ENCODE assay signal across 9 mouse cellular contexts in genomic region chr7:138907976-138908375, GRCm38 (mm10). TPM values are rescaled to one million over a fixed set of nuclear protein-coding genes. Genes with fewer than 3 reads are reported as not detected.
DNase-seq lines count a peak whose midpoint lies in the region; ATAC-seq and TF ChIP-seq lines count a peak whose summit lies in the region.
"Had no signal": no experiment of that assay in that cellular context is flagged by ENCODE, and none has a peak within 500 bp of the region (broad histone marks: within the 10 kb centered on the region; RNA-seq: fewer than 3 reads in every experiment).

No protein-coding gene starts in this region.

- peaks cover 17% of the 10 kb centered on the region for H3K4me1 ChIP-seq in liver, adult 2 months (ENCODE audit: control insufficient read depth, insufficient read depth, low read length)
- H3K4me1 ChIP-seq in forebrain, embryonic 11.5 days (replicated peaks; ENCODE audit: control insufficient read depth, insufficient read depth, low read length), result peaks cover 4% of the 10 kb centered on the region; the same call in 1 of the 2 replicates
- peaks cover 36% of the 10 kb centered on the region for H3K4me1 ChIP-seq in limb, embryonic 10.5 days
- peaks cover 16% of the 10 kb centered on the region; the same call in 1 of the 2 replicates for H3K4me1 ChIP-seq in stomach, embryonic 14.5 days (ENCODE audit: control insufficient read depth, insufficient read depth, low read length)

- peak; percentile 56; the same call in 1 of the 2 replicates for TF ChIP-seq POLR2A in liver, adult 2 months (IDR thresholded peaks at IDR 0.05; ENCODE audit: extremely low read depth, insufficient read depth, low read length)

- peak overlapping the region; percentile 77 for H3K4me2 ChIP-seq in forebrain, embryonic 11.5 days (ENCODE audit: low read depth, low read length, severe bottlenecking)
- H3K4me2 ChIP-seq in stomach, embryonic 14.5 days (replicated peaks; ENCODE audit: low read depth, low read length), result peak overlapping the region; percentile 70

- no peaks in the 10 kb centered on the region for H3K27me3 ChIP-seq in liver, adult 2 months (ENCODE audit: control insufficient read depth, insufficient read depth, low read length)
- H3K27me3 ChIP-seq in forebrain, embryonic 11.5 days (ENCODE audit: control insufficient read depth, insufficient read depth, low read length), result no peaks in the 10 kb centered on the region
- no peaks in the 10 kb centered on the region for H3K27me3 ChIP-seq in limb, embryonic 10.5 days (ENCODE audit: low read depth, poor library complexity, severe bottlenecking)
- no peaks in the 10 kb centered on the region for H3K27me3 ChIP-seq in stomach, embryonic 14.5 days (ENCODE audit: control insufficient read depth, insufficient read depth, low read length)

- H3K79me2 ChIP-seq in liver, adult 2 months (ENCODE audit: control insufficient read depth, insufficient read depth, low read length), result peaks cover 26% of the 10 kb centered on the region

- H3K4me3 ChIP-seq in liver, adult 2 months (ENCODE audit: insufficient read depth, low read depth, low read length), result peak overlapping the region; percentile 100
- H3K4me3 ChIP-seq in forebrain, embryonic 11.5 days (ENCODE audit: low read depth, low read length), result peak overlapping the region; percentile 55
- peak overlapping the region; percentile 77 for H3K4me3 ChIP-seq in limb, embryonic 10.5 days
- peak overlapping the region; percentile 52 for H3K4me3 ChIP-seq in stomach, embryonic 14.5 days (ENCODE audit: low read depth, low read length)

- H3K9me3 ChIP-seq in forebrain, embryonic 11.5 days (ENCODE audit: control insufficient read depth, low read length), result no peaks in the 10 kb centered on the region
- no peaks in the 10 kb centered on the region for H3K9me3 ChIP-seq in limb, embryonic 10.5 days (replicated peaks)
- no peaks in the 10 kb centered on the region for H3K9me3 ChIP-seq in stomach, embryonic 14.5 days (ENCODE audit: control insufficient read depth, low read depth, low read length)

- peak overlapping the region; percentile 100 for H3K9ac ChIP-seq in liver, adult 2 months (ENCODE audit: low read depth, low read length)
- H3K9ac ChIP-seq in forebrain, embryonic 11.5 days (ENCODE audit: low read length), result no peak overlapping the region
- peak overlapping the region; percentile 73; the same call in 1 of the 2 replicates for H3K9ac ChIP-seq in stomach, embryonic 14.5 days (replicated peaks; ENCODE audit: low read depth, low read length)

- peaks cover 2% of the 10 kb centered on the region; the same call in 1 of the 2 replicates for H3K36me3 ChIP-seq in liver, adult 2 months (ENCODE audit: control insufficient read depth, insufficient read depth, low read length)
- no peaks in the 10 kb centered on the region for H3K36me3 ChIP-seq in forebrain, embryonic 11.5 days (ENCODE audit: control insufficient read depth, insufficient read depth, low read length)
- H3K36me3 ChIP-seq in limb, embryonic 10.5 days, result peaks cover 7% of the 10 kb centered on the region; the same call in 1 of the 2 replicates
- H3K36me3 ChIP-seq in stomach, embryonic 14.5 days (ENCODE audit: control insufficient read depth, insufficient read depth, low read length), result no peaks in the 10 kb centered on the region

- peak; percentile 91 for DNase-seq in liver, adult 2 months (ENCODE audit: extremely low read depth, low read depth, low spot score)
- DNase-seq in liver, result no peak
- DNase-seq in forebrain, embryonic 11.5 days (ENCODE audit: low spot score), result no peak
- DNase-seq in limb, embryonic 10.5 days (ENCODE audit: low spot score), result no peak
- no peak for DNase-seq in right cerebral cortex, adult 18-20 months
- no peak for DNase-seq in right cerebral cortex, postnatal 14 days
- no peak for DNase-seq in cerebellum, adult 11 months
- DNase-seq: adrenal gland, adult 2 months had no signal

- ATAC-seq in forebrain, embryonic 11.5 days (replicated peaks; ENCODE audit: low FRiP score), result no peak
- ATAC-seq in stomach, embryonic 14.5 days (ENCODE audit: insufficient number of reproducible peaks, insufficient read depth, low FRiP score, low read depth), result no peak

- TF ChIP-seq CTCF in liver, adult 2 months (IDR thresholded peaks at IDR 0.05; ENCODE audit: low read depth, low read length), result no peak

- peak overlapping the region; percentile 100 for H3K27ac ChIP-seq in liver, adult 2 months (replicated peaks; ENCODE audit: insufficient read depth, low read depth, low read length)
- no peak overlapping the region for H3K27ac ChIP-seq in forebrain, embryonic 11.5 days (ENCODE audit: low read depth, low read length)
- H3K27ac ChIP-seq in limb, embryonic 10.5 days, result peak overlapping the region; percentile 94; the same call in 1 of the 2 replicates
- H3K27ac ChIP-seq in stomach, embryonic 14.5 days (ENCODE audit: low read length), result no peak overlapping the region

- 28% methylated on average over 5 of the region's 5 CpGs for WGBS in liver, adult 2 months
- 53% methylated on average over 5 of the region's 5 CpGs for WGBS in forebrain, embryonic 11.5 days
- WGBS in limb, embryonic 10.5 days, result 51% methylated on average over 5 of the region's 5 CpGs
- WGBS in stomach, embryonic 14.5 days, result 62% methylated on average over 5 of the region's 5 CpGs

RNA-seq across cellular contexts. Expression of gene Bnip3, which starts 1.3 kb away (rescaled TPM):
- 213 and 264 TPM in 2 replicates for total RNA-seq in liver, adult 2 months (2014; rRNA removed)
- polyA plus RNA-seq in liver, adult 2 months (2012; rRNA removed), result 56.7 and 62.0 TPM in 2 replicates
- 85.4 and 96.4 TPM in 2 replicates for polyA plus RNA-seq in forebrain, embryonic 11.5 days (2014; fragmentation: Nextera tagmentation; extraction: Ambion mirVana)
- 110 and 112 TPM in 2 replicates for polyA plus RNA-seq in limb, embryonic 10.5 days (2016; fragmentation: Nextera tagmentation; extraction: Ambion mirVana)
- polyA plus RNA-seq in stomach, embryonic 14.5 days (2014; fragmentation: Nextera tagmentation; extraction: Ambion mirVana), result 118 and 147 TPM in 2 replicates

RNA-seq across cellular contexts. Expression of gene Jakmip3, which starts 32.6 kb away (rescaled TPM):
- not detected in 2 replicates for total RNA-seq in liver, adult 2 months (2014; rRNA removed)
- polyA plus RNA-seq in liver, adult 2 months (2012; rRNA removed), result 0.02 TPM in 1 of 2 replicates, not detected in the other
- 0.55 and 0.83 TPM in 2 replicates for polyA plus RNA-seq in forebrain, embryonic 11.5 days (2014; fragmentation: Nextera tagmentation; extraction: Ambion mirVana)
- polyA plus RNA-seq in limb, embryonic 10.5 days (2016; fragmentation: Nextera tagmentation; extraction: Ambion mirVana), result 0.15 TPM in 1 of 2 replicates, not detected in the other
- 0.12 and 0.21 TPM in 2 replicates for polyA plus RNA-seq in stomach, embryonic 14.5 days (2014; fragmentation: Nextera tagmentation; extraction: Ambion mirVana)

Comparison
In these comparisons a context has a peak if more than half of its experiments do, and no peak if none do; other contexts are left out.
1. H3K27ac ChIP-seq: peak in liver, adult 2 months (single experiment) and limb, embryonic 10.5 days (single experiment); none in forebrain, embryonic 11.5 days (single experiment) and stomach, embryonic 14.5 days (single experiment).
2. Peak in every context shown above with its lines, with median percentiles within 50 percentile points of each other: H3K4me3 ChIP-seq.